Mouse (Mus musculus): Measurements from ENCODE around the gene Fgf6. TPM values are rescaled to one million over a fixed set of nuclear protein-coding genes. Genes with fewer than 3 reads are reported as not detected.

Fgf6 gene
- polyA plus RNA-seq, 1 experiment from 2014 or later = not detected

Other genes starting within 250 kb of the Fgf6 start
- 173 and 183 TPM in 2 replicates for gene Ndufa9, start 166.4 kb upstream of the Fgf6 start, polyA plus RNA-seq (2015; fragmentation: Nextera tagmentation; extraction: Ambion mirVana)
- 0.07 and 0.18 TPM in 2 replicates for gene Akap3, start 162.5 kb upstream of the Fgf6 start, polyA plus RNA-seq (2015; fragmentation: Nextera tagmentation; extraction: Ambion mirVana)
- gene Dyrk4, start 93.7 kb upstream of the Fgf6 start, polyA plus RNA-seq (2015; fragmentation: Nextera tagmentation; extraction: Ambion mirVana) = 0.36 TPM in 1 of 2 replicates, not detected in the other
- gene Rad51ap1, start 76.0 kb upstream of the Fgf6 start, polyA plus RNA-seq (2015; fragmentation: Nextera tagmentation; extraction: Ambion mirVana) = 25.8 and 30.0 TPM in 2 replicates
- gene D6Wsu163e, start 75.6 kb upstream of the Fgf6 start, polyA plus RNA-seq (2015; fragmentation: Nextera tagmentation; extraction: Ambion mirVana) = 30.5 and 31.0 TPM in 2 replicates
- gene Fgf23, start 57.3 kb downstream of the Fgf6 start, polyA plus RNA-seq (2015; fragmentation: Nextera tagmentation; extraction: Ambion mirVana) = 0.08 TPM in 1 of 2 replicates, not detected in the other
- gene Tigar, start 94.0 kb downstream of the Fgf6 start, polyA plus RNA-seq (2015; fragmentation: Nextera tagmentation; extraction: Ambion mirVana) = 7.3 and 8.8 TPM in 2 replicates
- gene Ccnd2, start 136.6 kb downstream of the Fgf6 start, polyA plus RNA-seq (2015; fragmentation: Nextera tagmentation; extraction: Ambion mirVana) = 700 and 837 TPM in 2 replicates